Mouse (Mus musculus): ENCODE results near the gene Hist1h3c. TPM values are rescaled to one million over a fixed set of nuclear protein-coding genes. Genes with fewer than 3 reads are reported as not detected.

Gene Hist1h3c
- total and polyA plus RNA-seq, 2 experiments from 2014 or later, result 420 TPM; not detected in 1

GRCm38 (mm10) chr13:23768834-23769397, 23.5 kb upstream of the Hist1h3c start:
- no peak overlapping the region for H3K27ac ChIP-seq (ENCODE audit: low read depth, low read length)
- no peak overlapping the region for H3K9ac ChIP-seq (replicated peaks; ENCODE audit: low read length, poor library complexity, severe bottlenecking)
- no peak for TF ChIP-seq CTCF (IDR thresholded peaks at IDR 0.05)
- H3K4me3 ChIP-seq (ENCODE audit: low read depth, low read length), result no peak overlapping the region
- DNase-seq (ENCODE audit: low spot score) (no peak), ATAC-seq (ENCODE audit: low FRiP score) (no peak)
- 0 out of 2 replicates have a peak, but pooled peaks cover 8% of the 10 kb centered on the region for H3K4me1 ChIP-seq (ENCODE audit: insufficient read depth, low read length)
- no peak overlapping the region for H3K4me2 ChIP-seq (ENCODE audit: low read depth, low read length, poor library complexity, severe bottlenecking)
- WGBS, result 29% methylated on average over 5 of the region's 5 CpGs
- no peaks in the 10 kb centered on the region for H3K36me3 ChIP-seq (ENCODE audit: insufficient read depth, low read length)
- H3K9me3 ChIP-seq (ENCODE audit: low read length), result no peaks in the 10 kb centered on the region
- H3K27me3 ChIP-seq (ENCODE audit: insufficient read depth, low read length), result no peaks in the 10 kb centered on the region

- no peak overlapping the region for H3K9ac ChIP-seq (replicated peaks; ENCODE audit: low read length, poor library complexity, severe bottlenecking)
- no peaks in the 10 kb centered on the region for H3K9me3 ChIP-seq (ENCODE audit: low read length)
- DNase-seq (ENCODE audit: low spot score) (no peak), ATAC-seq (ENCODE audit: low FRiP score) (no peak)
- H3K27me3 ChIP-seq (ENCODE audit: insufficient read depth, low read length), result no peaks in the 10 kb centered on the region
- H3K4me2 ChIP-seq (ENCODE audit: low read depth, low read length, poor library complexity, severe bottlenecking), result no peak overlapping the region
- H3K4me3 ChIP-seq (ENCODE audit: low read depth, low read length), result no peak overlapping the region
- 0 out of 2 replicates have a peak, but pooled peaks cover 4% of the 10 kb centered on the region for H3K4me1 ChIP-seq (ENCODE audit: insufficient read depth, low read length)
- no peak for TF ChIP-seq CTCF (IDR thresholded peaks at IDR 0.05)
- H3K36me3 ChIP-seq (ENCODE audit: insufficient read depth, low read length), result no peaks in the 10 kb centered on the region
- no peak overlapping the region for H3K27ac ChIP-seq (ENCODE audit: low read depth, low read length)
These were observed 21.4 kb upstream of the Hist1h3c start for GRCm38 (mm10) chr13:23766772-23767171.

GRCm38 (mm10) chr13:23765172-23765513, 19.7 kb upstream of the Hist1h3c start:
- no peak for TF ChIP-seq CTCF (IDR thresholded peaks at IDR 0.05)
- 0 out of 2 replicates have a peak, but pooled peaks cover 4% of the 10 kb centered on the region for H3K4me1 ChIP-seq (ENCODE audit: insufficient read depth, low read length)
- no peak overlapping the region for H3K4me2 ChIP-seq (ENCODE audit: low read depth, low read length, poor library complexity, severe bottlenecking)
- no peak overlapping the region for H3K9ac ChIP-seq (replicated peaks; ENCODE audit: low read length, poor library complexity, severe bottlenecking)
- H3K27me3 ChIP-seq (ENCODE audit: insufficient read depth, low read length), result no peaks in the 10 kb centered on the region
- ATAC-seq (ENCODE audit: low FRiP score) (no peak), DNase-seq (ENCODE audit: low spot score) (no peak)
- WGBS, result 54% methylated on average over 1 of the region's 1 CpGs
- H3K4me3 ChIP-seq (ENCODE audit: low read depth, low read length), result no peak overlapping the region
- H3K9me3 ChIP-seq (ENCODE audit: low read length), result no peaks in the 10 kb centered on the region
- H3K27ac ChIP-seq (ENCODE audit: low read depth, low read length), result no peak overlapping the region
- H3K36me3 ChIP-seq (ENCODE audit: insufficient read depth, low read length), result no peaks in the 10 kb centered on the region

- 36% methylated on average over 12 of the region's 12 CpGs for WGBS
- Histone ChIP-seq H3K27ac (ENCODE audit: low read depth, low read length) (peak overlapping the region; percentile 67; the same call in 1 of the 2 replicates), H3K4me1 (ENCODE audit: insufficient read depth, low read length) (0 out of 2 replicates have a peak, but pooled peaks cover 4% of the 10 kb centered on the region), H3K4me3 (ENCODE audit: low read depth, low read length) (peak overlapping the region; percentile 58), H3K27me3 (ENCODE audit: insufficient read depth, low read length) (no peaks in the 10 kb centered on the region), H3K36me3 (ENCODE audit: insufficient read depth, low read length) (no peaks in the 10 kb centered on the region), H3K4me2 (ENCODE audit: low read depth, low read length, poor library complexity, severe bottlenecking) (peak overlapping the region; percentile 82), H3K9ac (replicated peaks; ENCODE audit: low read length, poor library complexity, severe bottlenecking) (peak overlapping the region; percentile 65; the same call in 1 of the 2 replicates), H3K9me3 (ENCODE audit: low read length) (no peaks in the 10 kb centered on the region)
- ATAC-seq (ENCODE audit: low FRiP score), result no peak
- no peak for DNase-seq (ENCODE audit: low spot score)
- TF ChIP-seq CTCF (IDR thresholded peaks at IDR 0.05), result no peak
These were observed 19.1 kb upstream of the Hist1h3c start for GRCm38 (mm10) chr13:23764324-23765171.

GRCm38 (mm10) chr13:23763586-23764323, 18.4 kb upstream of the Hist1h3c start, which contains the start of gene Hist1h1a:
TSS of gene Hist1h1a (plus strand) at chr13:23763666.
- H3K36me3 ChIP-seq (ENCODE audit: insufficient read depth, low read length), result no peaks in the 10 kb centered on the region
- no peaks in the 10 kb centered on the region for H3K9me3 ChIP-seq (ENCODE audit: low read length)
- peak within 1 kb of the TSS; percentile 58 for H3K4me3 ChIP-seq (ENCODE audit: low read depth, low read length)
- H3K4me2 ChIP-seq (ENCODE audit: low read depth, low read length, poor library complexity, severe bottlenecking), result peak within 1 kb of the TSS; percentile 82
- TF ChIP-seq CTCF (IDR thresholded peaks at IDR 0.05), result no peak
- peak within 1 kb of the TSS; percentile 67 for H3K27ac ChIP-seq (ENCODE audit: low read depth, low read length)
- ATAC-seq (ENCODE audit: low FRiP score), result peak; percentile 58
- H3K4me1 ChIP-seq (ENCODE audit: insufficient read depth, low read length), result 0 out of 2 replicates have a peak, but pooled peaks cover 4% of the 10 kb centered on the region
- no peaks in the 10 kb centered on the region for H3K27me3 ChIP-seq (ENCODE audit: insufficient read depth, low read length)
- H3K9ac ChIP-seq (replicated peaks; ENCODE audit: low read length, poor library complexity, severe bottlenecking), result peak within 1 kb of the TSS; percentile 65
- peak; percentile 96 for DNase-seq (ENCODE audit: low spot score)
- 2% methylated on average over 34 of the region's 34 CpGs for WGBS
